Mouse (Mus musculus) kidney, postnatal 0 days (tissue): ENCODE measurements around the gene 1700007K13Rik. TPM values are rescaled to one million over a fixed set of nuclear protein-coding genes. Genes with fewer than 3 reads are reported as not detected.
A peak's percentile ranks its signal among the peaks of the same experiment; 100 is the strongest.

Experiments used
- ATAC-seq: fragments of 200-750 bp; cut with Nextera tagmentation; replicated peaks from 2 replicates; pipeline ENCODE4 v1.8.0; 2017; ENCODE audit warnings: low read depth, moderate number of reproducible peaks, moderate TSS enrichment, moderate library complexity; ENCODE audit not compliant: low FRiP score
- DNase-seq: peaks from one replicate; pipeline ENCODE4 v3.0.0-alpha.2; 2016; ENCODE audit warnings: low spot score
- H3K27ac ChIP-seq: fragments of 300-500 bp; sonication (generic); 2 replicates; pipeline ENCODE4 v1.5.1; 2014; ENCODE audit warnings: mild to moderate bottlenecking
- H3K27me3 ChIP-seq: fragments of 300-500 bp; sonication (generic); 2 replicates; pipeline ENCODE4 v1.6.1; 2014; ENCODE audit warnings: low read length, mixed read lengths; ENCODE audit not compliant: insufficient read depth
- H3K36me3 ChIP-seq: fragments of 300-500 bp; sonication (generic); 2 replicates; pipeline ENCODE4 v1.6.1; 2014; ENCODE audit warnings: low read length, mixed read lengths; ENCODE audit not compliant: insufficient read depth
- H3K4me1 ChIP-seq: fragments of 300-500 bp; sonication (generic); replicated peaks from 2 replicates; pipeline ENCODE4 v1.6.1; 2014; ENCODE audit warnings: antibody characterized with exemption, low read length, mixed read lengths; ENCODE audit not compliant: insufficient read depth
- H3K4me2 ChIP-seq: fragments of 300-500 bp; sonication (generic); 2 replicates; pipeline ENCODE4 v1.6.1; 2014; ENCODE audit warnings: mild to moderate bottlenecking, low read length, moderate library complexity, mixed read lengths
- H3K4me3 ChIP-seq: fragments of 300-500 bp; sonication (generic); replicated peaks from 2 replicates; pipeline ENCODE4 v1.5.1; 2014; ENCODE audit warnings: low read depth, low read length
- H3K9ac ChIP-seq: fragments of 300-500 bp; sonication (generic); 2 replicates; pipeline ENCODE4 v1.6.1; 2014; ENCODE audit warnings: low read depth, low read length
- H3K9me3 ChIP-seq: fragments of 300-500 bp; sonication (generic); replicated peaks from 2 replicates; pipeline ENCODE4 v1.6.1; 2016; ENCODE audit warnings: low read length, inconsistent platforms, mixed read lengths
- CTCF ChIP-seq: IDR thresholded peaks from 2 replicates; pipeline ENCODE4 v1.5.1; 2016; ENCODE audit warnings: antibody characterized with exemption, low read depth, mild to moderate bottlenecking, moderate library complexity
- WGBS: fragments of 180-500 bp; shearing (Covaris S2); extraction: QIAGEN DNeasy Blood & Tissue Kit; methylation state at CpG from one replicate; pipeline ENCODE4 v1.1.7; 2014; 5-methylcytosine and 5-hydroxymethylcytosine counted together
- polyA plus RNA-seq: library from polyadenylated mRNA; unstranded; fragments of >200 nt; fragmentation: Nextera tagmentation; extraction: Ambion mirVana; gene quantifications from 2 replicates; pipeline ENCODE4 v1.2.1, GENCODE M21; 2015

The 1700007K13Rik gene
- polyA plus RNA-seq, 1 experiment from 2014 or later = 0.49 TPM

DNA sequence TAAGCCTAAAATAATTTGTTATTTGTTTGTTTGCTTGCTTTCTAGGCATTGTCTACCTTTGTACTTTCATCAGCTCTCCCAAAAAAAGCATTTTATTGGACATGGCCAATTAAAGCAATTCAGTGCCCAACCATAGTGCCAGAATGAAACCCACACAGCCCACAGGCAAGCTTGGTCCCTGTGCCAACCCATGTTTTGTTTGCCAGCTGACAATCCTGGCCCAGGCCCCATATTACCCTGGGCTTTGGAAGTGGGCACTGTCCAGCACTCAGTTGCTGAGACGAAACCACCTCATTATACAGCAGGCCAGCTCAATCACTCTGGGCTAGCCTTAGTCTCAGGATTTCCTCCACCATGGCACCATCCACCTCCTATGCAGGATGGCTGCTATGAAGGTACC is 9.5 kb downstream of the 1700007K13Rik start:
- H3K4me1 ChIP-seq = no peaks in the 10 kb centered on the region
- H3K27ac ChIP-seq = no peak overlapping the region
- TF ChIP-seq CTCF = no peak
- no peaks in the 10 kb centered on the region for H3K36me3 ChIP-seq
- 83% methylated on average over 1 of the region's 1 CpGs for WGBS
- H3K4me2 ChIP-seq = no peak overlapping the region
- no peak for DNase-seq
- H3K9ac ChIP-seq = no peak overlapping the region
- no peak for ATAC-seq
- H3K27me3 ChIP-seq = no peaks in the 10 kb centered on the region
- no peak overlapping the region for H3K4me3 ChIP-seq
- no peaks in the 10 kb centered on the region for H3K9me3 ChIP-seq

- no peak for ATAC-seq
- no peak for DNase-seq
Observed at GRCm38 (mm10) chr2:28453539-28453938, 12.6 kb downstream of the 1700007K13Rik start.

DNA sequence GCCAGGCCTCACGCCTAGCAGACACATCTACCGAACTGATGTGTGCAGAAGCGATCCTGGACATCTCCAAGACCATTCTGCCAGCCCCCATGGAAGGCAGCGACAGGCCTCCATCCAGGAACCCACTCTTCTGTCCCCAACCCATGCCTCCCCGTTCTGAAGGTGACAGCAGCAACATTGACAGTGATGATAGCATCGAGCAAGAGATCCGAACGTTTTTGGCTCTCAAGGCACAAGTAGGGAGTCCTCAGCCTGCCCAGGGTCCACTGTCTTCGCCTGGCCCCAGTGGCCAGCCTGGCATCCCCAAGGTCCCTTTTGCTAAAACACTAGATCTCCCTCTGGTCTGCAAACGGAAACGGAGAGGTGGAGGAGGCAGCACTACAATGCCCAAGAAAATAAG is 14.5 kb downstream of the 1700007K13Rik start:
- no peak for ATAC-seq
- no peak overlapping the region for H3K27ac ChIP-seq
- no peaks in the 10 kb centered on the region for H3K27me3 ChIP-seq
- no peak overlapping the region for H3K4me2 ChIP-seq
- DNase-seq = no peak
- peaks cover 6% of the 10 kb centered on the region; the same call in 1 of the 2 replicates for H3K36me3 ChIP-seq
- H3K9me3 ChIP-seq = no peaks in the 10 kb centered on the region
- WGBS = 91% methylated on average over 11 of the region's 11 CpGs
- no peak overlapping the region for H3K4me3 ChIP-seq
- no peaks in the 10 kb centered on the region for H3K4me1 ChIP-seq
- H3K9ac ChIP-seq = no peak overlapping the region
- no peak for TF ChIP-seq CTCF

More at GRCm38 (mm10) chr2:28453539-28453938, 12.6 kb downstream of the 1700007K13Rik start:
- Histone ChIP-seq H3K36me3 (peaks cover 6% of the 10 kb centered on the region; the same call in 1 of the 2 replicates), H3K4me2 (no peak overlapping the region), H3K9me3 (no peaks in the 10 kb centered on the region), H3K9ac (no peak overlapping the region), H3K27ac (no peak overlapping the region), H3K4me1 (no peaks in the 10 kb centered on the region), H3K4me3 (no peak overlapping the region), H3K27me3 (no peaks in the 10 kb centered on the region)
- WGBS = 83% methylated on average over 6 of the region's 6 CpGs
- TF ChIP-seq CTCF = no peak

- WGBS = 6% methylated on average over 11 of the region's 11 CpGs
- Histone ChIP-seq H3K4me3 (peak overlapping the region; percentile 72), H3K9ac (peak overlapping the region; percentile 75), H3K4me1 (no peaks in the 10 kb centered on the region), H3K9me3 (no peaks in the 10 kb centered on the region), H3K36me3 (peaks cover 6% of the 10 kb centered on the region; the same call in 1 of the 2 replicates), H3K27me3 (no peaks in the 10 kb centered on the region), H3K4me2 (peak overlapping the region; percentile 96), H3K27ac (peak overlapping the region; percentile 63)
- no peak for TF ChIP-seq CTCF
- peak; percentile 41 for ATAC-seq
- peak; percentile 21 for DNase-seq
Observed at GRCm38 (mm10) chr2:28447315-28447670, 18.8 kb downstream of the 1700007K13Rik start.

DNA sequence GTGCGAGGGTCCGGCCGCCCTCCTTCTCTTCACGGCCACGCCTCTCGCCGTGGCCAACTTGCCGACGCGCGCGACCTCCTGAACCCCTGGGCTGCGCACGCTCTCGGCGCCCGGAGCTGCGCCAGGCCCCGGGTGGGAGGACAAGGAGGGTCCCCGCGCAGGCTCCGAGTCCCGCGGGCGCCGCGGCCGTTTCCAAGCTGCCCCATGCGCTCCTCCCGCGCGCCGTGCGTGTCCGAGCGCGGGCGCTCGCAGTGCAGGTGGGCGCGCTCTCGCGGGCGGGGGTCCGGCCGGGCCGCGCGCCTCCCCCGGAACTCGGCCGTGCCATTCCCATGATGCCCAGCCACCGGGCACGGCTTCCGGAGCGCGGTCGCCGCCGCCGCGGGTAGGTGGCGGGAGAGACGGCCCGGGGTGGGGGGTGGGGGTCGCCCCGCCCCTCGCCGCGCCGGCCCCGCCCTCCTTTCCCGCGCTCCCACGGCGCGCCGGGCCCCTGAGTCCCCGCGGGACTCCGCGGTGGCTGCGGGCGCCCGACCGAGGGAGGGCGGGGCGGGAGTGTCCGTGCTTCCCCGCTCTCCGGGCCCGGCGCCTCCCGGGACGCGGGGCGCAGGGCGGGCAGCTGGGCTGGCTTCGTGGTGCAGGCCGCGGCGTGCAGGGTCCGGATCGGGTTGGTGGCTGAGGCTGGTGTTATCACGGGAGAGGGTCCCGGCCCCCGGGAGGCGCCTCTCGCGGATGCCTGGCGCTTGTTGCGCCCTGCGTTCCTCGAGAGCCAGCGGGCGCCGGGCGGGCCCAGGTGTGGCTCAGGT is 19.4 kb downstream of the 1700007K13Rik start, which contains the start of gene Ppp1r26:
Ppp1r26 (plus strand) TSS at position 286 of the 800 bp plus-strand sequence.
- WGBS = under 1% methylated on average over 78 of the region's 118 CpGs
- peak; percentile 49 for ATAC-seq
- H3K9me3 ChIP-seq = no peaks in the 10 kb centered on the region
- H3K4me3 ChIP-seq = peak within 1 kb of the TSS; percentile 72
- H3K27ac ChIP-seq = peak within 1 kb of the TSS; percentile 63
- peak; percentile 12 for DNase-seq
- H3K27me3 ChIP-seq = no peaks in the 10 kb centered on the region
- peak within 1 kb of the TSS; percentile 75 for H3K9ac ChIP-seq
- H3K4me1 ChIP-seq = no peaks in the 10 kb centered on the region
- no peak for TF ChIP-seq CTCF
- H3K4me2 ChIP-seq = peak within 1 kb of the TSS; percentile 96
- peaks cover 6% of the 10 kb centered on the region; the same call in 1 of the 2 replicates for H3K36me3 ChIP-seq

GRCm38 (mm10) chr2:28446181-28446514 is 20.0 kb downstream of the 1700007K13Rik start:
- ATAC-seq (no peak), DNase-seq (no peak)
- H3K4me3 ChIP-seq = peak overlapping the region; percentile 72
- peak overlapping the region; percentile 96 for H3K4me2 ChIP-seq
- H3K36me3 ChIP-seq = peaks cover 6% of the 10 kb centered on the region; the same call in 1 of the 2 replicates
- H3K4me1 ChIP-seq = no peaks in the 10 kb centered on the region
- 12% methylated on average over 5 of the region's 5 CpGs for WGBS
- peak overlapping the region; percentile 63; the same call in 1 of the 2 replicates for H3K27ac ChIP-seq
- no peaks in the 10 kb centered on the region for H3K27me3 ChIP-seq
- peak overlapping the region; percentile 75 for H3K9ac ChIP-seq
- no peaks in the 10 kb centered on the region for H3K9me3 ChIP-seq
- no peak for TF ChIP-seq CTCF
